Mouse (Mus musculus): ENCODE results near the gene Mpz.

GRCm38 (mm10) chr1:171151966-171152365 lies 1.5 kb downstream of the Mpz start:
- no peak for TF ChIP-seq POLR2A (IDR thresholded peaks at IDR 0.05; ENCODE audit: extremely low read depth, insufficient read depth, low read length)
- no peak for TF ChIP-seq CTCF (IDR thresholded peaks at IDR 0.05; ENCODE audit: low read depth, low read length)

All from liver, adult 2 months (tissue).